Mouse (Mus musculus): ENCODE data around the gene Dzip1l. TPM values are rescaled to one million over a fixed set of nuclear protein-coding genes. Genes with fewer than 3 reads are reported as not detected.
A peak's percentile ranks its signal among the peaks of the same experiment; 100 is the strongest.

The Dzip1l gene
- total and polyA plus RNA-seq, 3 experiments, result not detected

GRCm38 (mm10) chr9:99632264-99632663, 3.0 kb downstream of the Dzip1l start:
- Histone ChIP-seq H3K27ac (ENCODE audit: control insufficient read depth, low read depth, low read length) (no peak overlapping the region), H3K27me3 (ENCODE audit: control insufficient read depth in 1 of 2, insufficient read depth in 2 of 2, low read length in 2 of 2) (no peaks in the 10 kb centered on the region; a peak in 1 of 4 replicates), H3K4me1 (ENCODE audit: control insufficient read depth in 1 of 2, insufficient read depth in 2 of 2, low read length in 2 of 2) (no peaks in the 10 kb centered on the region; a peak in 1 of 4 replicates), H3K79me2 (ENCODE audit: control insufficient read depth, insufficient read depth, low read length, poor library complexity) (no peaks in the 10 kb centered on the region), H3K9me3 (replicated peaks; ENCODE audit: insufficient read depth, low read length) (no peaks in the 10 kb centered on the region), H3K9ac (ENCODE audit: control insufficient read depth, low read depth, low read length, poor library complexity, severe bottlenecking) (no peak overlapping the region), H3K4me3 (ENCODE audit: control insufficient read depth in 1 of 2, insufficient read depth in 1 of 2, low read depth in 2 of 2, low read length in 2 of 2) (peak overlapping the region in 1 of 2 experiments; percentile 9; a peak in 1 of 4 replicates), H3K36me3 (ENCODE audit: control insufficient read depth in 1 of 2, insufficient read depth in 2 of 2, low read length in 2 of 2) (no peaks in the 10 kb centered on the region)
- no peak for DNase-seq (ENCODE audit: low read depth, low spot score)
- TF ChIP-seq UBTF (IDR thresholded peaks at IDR 0.05; ENCODE audit: borderline replicate concordance, insufficient read depth, low read depth, low read length), result no peak
- TF ChIP-seq KAT2A (conservative IDR thresholded peaks at IDR 0.05; ENCODE audit: low read depth, low read length), result no peak
- TF ChIP-seq CTCF (IDR thresholded peaks at IDR 0.05 in 2 of 3, conservative IDR thresholded peaks at IDR 0.05 in 1 of 3; ENCODE audit: control insufficient read depth in 1 of 3, insufficient read depth in 1 of 3, low read depth in 2 of 3, low read length in 3 of 3, poor library complexity in 1 of 3, severe bottlenecking in 1 of 3), result no peak
- no peak for TF ChIP-seq ELF1 (IDR thresholded peaks at IDR 0.05; ENCODE audit: low read depth, low read length)
- no peak for TF ChIP-seq SIN3A (IDR thresholded peaks at IDR 0.05; ENCODE audit: low read length)

- no peaks in the 10 kb centered on the region for H3K36me3 ChIP-seq (ENCODE audit: control insufficient read depth in 1 of 2, insufficient read depth in 2 of 2, low read length in 2 of 2)
- H3K9ac ChIP-seq (ENCODE audit: control insufficient read depth, low read depth, low read length, poor library complexity, severe bottlenecking), result no peak overlapping the region
- no peaks in the 10 kb centered on the region; a peak in 1 of 4 replicates for H3K27me3 ChIP-seq (ENCODE audit: control insufficient read depth in 1 of 2, insufficient read depth in 2 of 2, low read length in 2 of 2)
- no peaks in the 10 kb centered on the region; a peak in 1 of 4 replicates for H3K4me1 ChIP-seq (ENCODE audit: control insufficient read depth in 1 of 2, insufficient read depth in 2 of 2, low read length in 2 of 2)
- DNase-seq (ENCODE audit: low read depth, low spot score), result peak; percentile 7
- H3K79me2 ChIP-seq (ENCODE audit: control insufficient read depth, insufficient read depth, low read length, poor library complexity), result no peaks in the 10 kb centered on the region
- H3K27ac ChIP-seq (ENCODE audit: control insufficient read depth, low read depth, low read length), result no peak overlapping the region
- TF ChIP-seq USF1 (IDR thresholded peaks at IDR 0.05; ENCODE audit: low read depth, low read length) (peak; percentile 94), USF2 (IDR thresholded peaks at IDR 0.05; ENCODE audit: borderline replicate concordance in 1 of 2, insufficient read depth in 1 of 2, low read depth in 1 of 2, low read length in 2 of 2) (peak in 1 of 2 experiments; percentile 63; a peak in 2 of 4 replicates), E2F4 (IDR thresholded peaks at IDR 0.05; ENCODE audit: borderline replicate concordance, low read depth, low read length) (no peak), HCFC1 (IDR thresholded peaks at IDR 0.05; ENCODE audit: low read depth, low read length) (peak; percentile 91), SIN3A (IDR thresholded peaks at IDR 0.05; ENCODE audit: low read length) (no peak)
- peak overlapping the region in 1 of 2 experiments; percentile 49; a peak in 1 of 4 replicates for H3K4me3 ChIP-seq (ENCODE audit: control insufficient read depth in 1 of 2, insufficient read depth in 1 of 2, low read depth in 2 of 2, low read length in 2 of 2)
- H3K9me3 ChIP-seq (replicated peaks; ENCODE audit: insufficient read depth, low read length), result no peaks in the 10 kb centered on the region
Observed at GRCm38 (mm10) chr9:99636776-99637175, 7.5 kb downstream of the Dzip1l start.

- no peaks in the 10 kb centered on the region for H3K79me2 ChIP-seq (ENCODE audit: control insufficient read depth, insufficient read depth, low read length, poor library complexity)
- no peak overlapping the region for H3K27ac ChIP-seq (ENCODE audit: control insufficient read depth, low read depth, low read length)
- no peaks in the 10 kb centered on the region; a peak in 1 of 4 replicates for H3K27me3 ChIP-seq (ENCODE audit: control insufficient read depth in 1 of 2, insufficient read depth in 2 of 2, low read length in 2 of 2)
- H3K36me3 ChIP-seq (ENCODE audit: control insufficient read depth in 1 of 2, insufficient read depth in 2 of 2, low read length in 2 of 2), result no peaks in the 10 kb centered on the region
- no peak overlapping the region for H3K9ac ChIP-seq (ENCODE audit: control insufficient read depth, low read depth, low read length, poor library complexity, severe bottlenecking)
- DNase-seq (ENCODE audit: low read depth, low spot score), result no peak
- no peaks in the 10 kb centered on the region; a peak in 1 of 4 replicates for H3K4me1 ChIP-seq (ENCODE audit: control insufficient read depth in 1 of 2, insufficient read depth in 2 of 2, low read length in 2 of 2)
- H3K9me3 ChIP-seq (replicated peaks; ENCODE audit: insufficient read depth, low read length), result no peaks in the 10 kb centered on the region
- no peak overlapping the region for H3K4me3 ChIP-seq (ENCODE audit: control insufficient read depth in 1 of 2, insufficient read depth in 1 of 2, low read depth in 2 of 2, low read length in 2 of 2)
- TF ChIP-seq UBTF (IDR thresholded peaks at IDR 0.05; ENCODE audit: borderline replicate concordance, insufficient read depth, low read depth, low read length), result no peak
- no peak for TF ChIP-seq ETS1 (IDR thresholded peaks at IDR 0.05; ENCODE audit: low read depth, low read length)
- TF ChIP-seq CHD2 (IDR thresholded peaks at IDR 0.05; ENCODE audit: low read length), result no peak
Observed at GRCm38 (mm10) chr9:99637227-99637626, 7.9 kb downstream of the Dzip1l start.

Measured in MEL (cell line).